Mouse (Mus musculus): ENCODE measurements around the gene Syap1.
"Not testable (repeated sequence)": the region's sequence is repeated elsewhere in the genome, so short reads cannot be mapped to it uniquely, and the experiment has no call there.

Syap1 gene

DNA sequence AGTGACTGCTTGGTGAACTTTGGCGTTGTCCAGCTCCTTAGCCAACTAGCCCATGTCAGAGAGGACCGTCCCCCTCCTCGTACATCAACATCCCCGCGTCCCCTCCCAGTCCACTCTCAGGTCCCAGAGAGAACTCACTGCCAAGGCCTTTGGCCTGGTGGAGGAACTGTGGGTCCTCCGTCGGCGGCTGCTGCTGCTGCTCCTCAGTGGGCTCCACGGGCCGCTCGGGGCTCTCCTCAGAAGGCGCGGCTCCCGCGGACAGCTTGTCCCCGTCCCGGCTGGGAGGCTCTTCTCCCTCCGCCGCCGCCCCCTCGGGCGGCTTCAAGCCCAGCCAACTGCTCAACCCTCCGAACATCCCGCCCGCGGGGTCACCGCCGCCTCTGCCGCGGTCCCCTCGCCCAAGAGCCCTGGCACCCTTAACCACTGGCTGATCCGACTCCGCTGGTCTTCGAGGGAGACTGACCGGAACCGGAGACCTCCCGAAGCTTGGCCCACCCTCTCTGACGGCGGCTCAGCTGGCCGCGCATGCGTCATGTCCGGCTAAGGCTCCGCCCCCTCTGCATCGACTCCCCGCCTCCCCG lies at the start of gene Syap1:
Gene Syap1 (minus strand): TSS at position 517 of the 581 bp plus-strand sequence.
- peak; percentile 67 for DNase-seq (ENCODE audit: low read depth, low spot score)

DNA sequence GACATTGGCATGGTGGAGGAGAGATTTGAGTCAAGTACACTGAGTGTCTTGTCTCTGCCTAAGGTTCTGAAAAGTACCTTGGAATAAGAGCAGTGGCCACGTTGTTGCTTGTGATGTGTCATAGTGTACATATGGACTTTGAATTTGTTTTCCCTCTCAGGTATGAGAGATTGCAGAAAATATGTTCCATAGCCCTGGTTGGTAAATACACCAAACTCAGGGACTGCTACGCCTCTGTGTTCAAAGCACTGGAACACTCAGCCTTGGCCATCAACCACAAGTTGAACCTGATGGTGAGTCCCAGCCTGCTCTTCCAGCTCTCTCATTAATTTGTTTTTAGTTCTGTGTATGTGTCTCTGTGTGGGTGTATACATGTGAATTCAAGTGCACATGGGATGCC lies 43.2 kb upstream of the Syap1 start:
- DNase-seq (ENCODE audit: low read depth, low spot score), result no peak

DNA sequence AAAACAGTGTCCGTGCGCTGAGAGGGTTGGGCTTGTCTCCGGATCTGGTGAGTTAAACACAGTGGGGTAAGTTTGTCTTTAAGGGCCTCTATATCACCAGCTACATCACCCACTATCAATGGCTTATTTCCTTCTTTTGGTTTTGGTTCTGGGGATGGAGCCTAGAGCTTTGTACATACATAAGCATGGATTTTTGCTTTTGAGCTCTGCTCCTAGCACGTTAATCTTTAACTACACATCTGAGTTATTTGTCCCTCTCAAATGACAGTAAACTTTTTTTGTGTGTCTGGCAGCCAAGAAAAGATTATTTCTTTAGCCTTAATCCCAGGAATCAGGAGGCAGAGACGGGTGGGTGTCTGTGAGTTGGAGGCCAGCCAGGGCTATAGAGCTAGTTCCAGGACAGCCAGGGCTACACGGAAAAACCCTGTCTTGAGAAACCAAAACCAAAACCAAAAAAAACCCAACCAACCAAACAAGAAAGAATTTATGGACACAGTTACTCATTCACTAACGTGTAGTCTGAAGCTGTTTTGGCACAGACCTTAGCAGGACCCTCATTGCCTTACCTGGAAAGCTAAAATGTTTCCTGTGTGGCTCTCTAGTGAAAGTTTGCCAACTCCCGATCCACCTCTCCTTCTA lies 33.4 kb upstream of the Syap1 start:
- DNase-seq (ENCODE audit: low read depth, low spot score), result no peak

DNA sequence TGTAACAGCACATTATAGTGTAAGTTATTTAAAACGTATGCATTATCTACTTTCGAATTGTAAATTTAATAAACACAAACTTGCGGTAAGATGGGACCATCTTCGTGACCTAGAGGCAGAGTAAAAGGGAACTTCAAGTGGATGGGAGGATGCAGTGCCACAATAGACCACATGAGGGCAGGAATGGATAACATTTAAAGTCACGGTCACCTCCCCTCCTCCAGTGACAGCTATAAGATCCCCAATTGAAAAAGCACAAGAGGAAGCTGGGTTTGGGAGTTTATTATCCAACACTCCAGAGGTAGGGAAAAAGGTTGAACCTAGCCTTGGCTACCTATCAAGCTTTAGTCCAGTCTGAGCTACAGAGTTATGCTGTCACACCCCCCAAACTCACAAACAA lies 27.4 kb upstream of the Syap1 start:
- DNase-seq (ENCODE audit: low read depth, low spot score), result no peak

DNA sequence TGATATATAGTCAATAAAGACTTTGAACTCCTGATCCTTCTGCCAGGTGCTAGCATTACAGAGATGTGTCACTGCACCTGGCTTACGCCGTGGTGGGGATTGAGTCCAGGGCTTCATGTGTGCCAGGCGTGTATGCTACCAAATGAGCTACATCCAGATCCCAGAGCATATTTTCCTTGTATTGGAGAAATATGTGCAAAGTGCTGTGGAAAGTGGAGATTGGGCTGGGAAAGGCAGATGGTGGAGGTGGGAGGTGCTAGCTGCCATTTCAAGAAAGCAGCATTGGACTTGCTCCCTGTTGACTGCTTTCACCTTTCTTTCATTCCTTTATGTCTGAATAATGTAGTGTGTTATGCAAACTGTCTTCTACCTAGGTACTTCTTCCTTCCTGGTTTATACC lies 25.4 kb upstream of the Syap1 start:
- no peak for DNase-seq (ENCODE audit: low read depth, low spot score)

DNA sequence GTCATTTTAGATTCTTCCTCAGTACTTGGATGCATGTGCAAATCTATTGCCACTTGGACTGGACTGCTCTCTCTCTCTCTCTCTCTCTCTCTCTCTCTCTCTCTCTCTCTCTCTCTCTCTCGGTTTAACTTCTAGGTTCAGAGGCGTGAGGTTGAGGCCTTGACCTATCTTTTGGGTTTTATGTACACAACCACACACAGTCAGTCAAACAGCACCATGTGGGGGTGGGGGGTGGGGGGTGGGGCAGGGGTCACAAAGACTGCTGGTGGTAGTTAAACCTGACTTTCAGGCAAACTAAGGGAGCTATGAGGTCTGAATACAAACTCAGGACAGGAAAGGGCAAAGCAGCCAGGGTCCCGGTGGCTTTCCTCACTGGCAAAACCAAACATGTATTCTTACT lies 19.3 kb upstream of the Syap1 start:
- DNase-seq (ENCODE audit: low read depth, low spot score), result no peak

DNA sequence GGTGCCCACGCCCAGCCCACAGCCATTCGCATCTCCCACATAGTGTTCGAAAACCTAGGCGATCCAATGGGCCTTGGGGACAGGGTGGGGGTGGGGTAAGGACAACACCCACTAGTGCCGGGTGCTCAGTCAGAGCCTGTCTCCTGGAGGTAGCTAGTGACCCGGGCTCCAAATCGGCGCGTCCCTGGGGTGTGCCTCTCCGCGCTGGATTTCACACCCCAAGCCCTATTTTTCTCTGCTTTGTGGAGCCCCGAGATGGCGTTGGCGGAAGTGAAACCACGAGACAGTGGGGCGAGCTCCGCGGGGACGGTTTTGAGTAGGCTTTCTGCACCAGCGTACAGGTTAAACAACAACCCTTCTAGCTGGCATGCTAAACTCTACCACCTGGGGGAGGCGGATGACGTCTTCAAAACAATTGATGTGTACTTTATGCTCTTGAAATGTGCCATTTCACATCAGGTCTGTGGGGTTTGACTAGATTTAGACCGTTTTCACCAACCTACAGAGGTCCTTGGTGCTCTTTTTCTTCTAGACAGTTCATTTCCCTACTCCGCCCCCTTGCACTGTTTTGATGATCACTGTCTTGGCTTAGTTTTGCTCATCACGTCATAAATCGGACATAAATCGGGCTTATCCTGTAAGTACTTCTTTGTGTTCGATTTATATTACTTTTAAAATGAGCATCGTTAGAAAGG lies 13.9 kb upstream of the Syap1 start:
- no peak for DNase-seq (ENCODE audit: low read depth, low spot score)

DNA sequence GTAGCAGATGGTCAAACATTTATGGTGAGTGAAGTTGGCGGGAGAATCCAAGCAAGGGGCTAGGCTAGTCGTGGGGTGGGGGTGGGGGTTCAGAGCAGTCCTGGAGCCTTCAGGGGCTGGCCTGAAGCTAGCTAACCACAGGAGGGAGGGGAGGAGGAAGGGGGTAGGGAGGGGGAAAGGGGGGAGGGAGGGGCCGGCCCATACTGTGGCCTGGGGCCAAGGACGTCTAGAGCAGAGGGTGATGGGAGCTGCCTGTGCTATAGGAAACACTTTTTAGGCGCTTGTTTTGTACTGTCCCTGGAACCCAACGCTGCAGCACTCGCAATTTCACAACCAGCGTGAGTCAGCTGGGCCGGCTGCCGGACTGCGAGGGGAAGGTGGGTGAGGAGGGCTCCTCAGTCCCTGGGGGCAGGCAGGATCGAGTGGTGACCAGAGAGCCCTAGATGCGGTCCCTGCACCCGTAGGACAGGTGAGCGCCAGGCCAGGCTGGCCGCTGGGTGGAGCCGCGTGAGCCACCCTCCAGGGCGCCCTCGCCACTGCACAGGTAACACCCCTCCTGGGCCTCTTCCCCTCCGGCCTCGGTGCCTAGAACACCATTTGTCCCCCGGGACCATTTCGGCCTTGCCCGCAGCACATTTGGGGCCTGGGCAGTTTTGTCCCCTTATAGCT lies 13.3 kb upstream of the Syap1 start:
- DNase-seq (ENCODE audit: low read depth, low spot score), result no peak

DNA sequence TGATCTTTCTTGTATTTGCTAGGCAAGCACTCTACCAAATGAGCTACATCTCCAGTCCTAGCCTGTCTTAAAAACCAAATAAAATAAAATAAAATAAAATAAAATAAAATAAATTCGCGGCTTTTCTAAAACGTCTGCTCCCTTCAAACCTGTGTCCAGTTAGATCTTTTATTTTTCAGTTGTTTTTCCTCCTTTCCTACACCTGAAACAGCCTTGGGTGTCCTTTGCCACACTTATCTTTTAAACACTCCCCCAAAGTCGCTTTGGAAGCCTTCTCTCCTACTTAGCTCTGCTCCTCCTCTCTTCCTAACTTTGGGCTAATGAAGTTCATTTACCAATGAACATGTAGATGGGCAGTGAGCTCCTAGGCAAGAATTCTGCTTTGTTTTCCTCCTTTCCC lies 12.7 kb upstream of the Syap1 start, which contains the start of gene Ctps2:
Gene Ctps2 (plus strand): TSS at position 301 of the 400 bp plus-strand sequence.
- no peak for DNase-seq (ENCODE audit: low read depth, low spot score)

DNA sequence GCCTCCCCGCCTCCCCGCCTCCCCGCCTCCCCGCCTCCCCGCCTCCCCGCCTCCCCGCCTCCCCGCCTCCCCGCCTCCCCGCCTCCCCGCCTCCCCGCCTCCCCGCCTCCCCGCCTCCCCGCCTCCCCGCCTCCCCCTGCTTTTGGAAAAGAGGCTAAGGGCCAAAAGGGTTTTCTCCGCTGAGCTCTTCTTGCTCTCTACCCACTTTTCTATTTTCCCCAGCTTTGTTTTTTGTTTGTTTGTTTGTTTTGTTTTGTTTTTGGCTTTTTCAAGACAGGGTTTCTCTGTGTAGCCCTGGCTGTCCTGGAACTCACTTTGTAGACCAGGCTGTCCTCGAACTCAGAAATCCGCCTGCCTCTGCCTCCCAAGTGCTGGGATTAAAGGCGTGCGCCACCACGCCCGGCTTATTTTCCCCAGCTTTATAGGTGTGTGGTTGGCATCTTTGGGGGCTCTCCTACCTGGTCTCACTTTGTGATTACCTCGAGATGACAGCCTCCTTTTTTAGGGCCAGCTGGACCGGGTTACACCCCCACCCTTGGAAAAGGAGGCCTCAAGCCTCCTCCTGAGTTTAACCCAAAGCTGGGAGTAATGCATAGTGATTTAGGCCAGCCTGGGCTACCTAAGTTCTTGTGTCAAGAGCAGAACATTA lies 452 bp upstream of the Syap1 start:
- not testable (repeated sequence) for DNase-seq (ENCODE audit: low read depth, low spot score)

DNA sequence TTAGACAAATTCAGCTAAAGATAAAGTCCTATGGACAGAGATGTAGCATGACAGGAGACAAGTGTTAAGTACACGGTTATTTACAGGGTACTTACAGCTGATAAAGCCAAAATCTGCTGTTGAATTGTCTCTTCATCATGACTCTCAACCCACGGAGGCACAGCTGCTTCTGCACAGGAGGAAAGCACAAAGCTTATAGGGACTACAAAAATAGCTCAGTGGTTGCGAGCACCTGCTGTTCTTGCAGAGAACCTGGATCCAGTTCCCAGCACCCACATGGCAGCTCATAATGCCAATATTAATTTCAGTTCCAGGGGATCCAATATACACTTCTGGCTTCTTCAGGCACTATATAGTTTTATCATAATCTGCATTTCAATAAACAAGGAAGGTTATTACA lies 10.0 kb downstream of the Syap1 start:
- DNase-seq (ENCODE audit: low read depth, low spot score), result no peak

DNA sequence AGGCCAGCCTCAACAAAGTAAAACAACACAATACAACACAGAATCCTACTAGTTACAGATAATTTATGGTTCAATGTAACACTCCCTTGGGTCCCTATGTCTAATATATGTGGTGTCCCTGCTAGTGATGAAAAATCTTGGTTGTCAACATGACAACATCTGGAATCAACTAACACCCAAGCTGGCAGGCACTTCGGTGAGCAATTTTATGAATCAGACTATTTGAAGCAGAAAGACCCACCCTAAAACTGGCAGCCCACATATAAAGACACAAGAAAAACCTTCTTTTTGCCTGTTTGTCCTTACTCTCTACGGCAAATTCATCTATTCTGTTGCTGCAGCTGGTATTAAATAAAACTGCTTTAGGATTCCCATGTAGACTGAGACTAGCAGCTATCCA lies 14.5 kb downstream of the Syap1 start:
- no peak for DNase-seq (ENCODE audit: low read depth, low spot score)

DNA sequence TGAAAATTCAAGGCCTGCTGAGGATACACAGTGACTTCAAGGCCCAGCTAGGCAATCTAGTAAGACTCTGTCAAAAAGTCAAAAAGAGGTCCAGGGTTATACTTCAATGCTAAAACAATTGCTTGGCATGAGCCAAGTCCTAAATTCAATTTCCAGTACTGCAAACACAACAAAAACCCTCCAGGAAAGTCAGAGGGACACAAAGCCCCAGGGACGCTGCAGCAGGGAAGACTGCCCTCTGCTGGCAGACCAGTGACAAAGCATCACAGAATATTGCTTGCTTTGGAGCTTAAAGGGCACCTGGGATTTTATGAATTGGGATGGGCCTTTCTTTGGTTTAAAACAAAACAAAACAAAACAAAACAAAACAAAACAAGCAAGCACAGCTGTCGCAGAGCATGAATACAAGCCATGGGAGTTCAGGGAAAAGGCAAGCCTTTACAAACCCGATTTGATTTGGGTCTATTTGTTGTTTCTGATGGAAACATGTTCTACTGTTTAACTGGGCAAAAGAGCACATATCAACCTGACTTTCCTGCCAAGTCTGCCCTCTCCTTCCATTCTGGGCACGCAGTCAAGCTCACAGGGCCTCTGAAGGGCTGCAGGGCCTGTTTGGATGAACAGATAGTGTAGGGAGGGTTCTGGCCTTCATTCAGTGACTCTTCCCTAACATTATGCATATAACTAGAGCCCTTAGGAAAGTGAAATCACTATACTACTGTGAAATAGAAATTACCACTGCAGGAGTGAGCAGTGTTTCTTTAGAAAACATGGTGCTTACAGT lies 16.3 kb downstream of the Syap1 start:
- DNase-seq (ENCODE audit: low read depth, low spot score), result no peak

DNA sequence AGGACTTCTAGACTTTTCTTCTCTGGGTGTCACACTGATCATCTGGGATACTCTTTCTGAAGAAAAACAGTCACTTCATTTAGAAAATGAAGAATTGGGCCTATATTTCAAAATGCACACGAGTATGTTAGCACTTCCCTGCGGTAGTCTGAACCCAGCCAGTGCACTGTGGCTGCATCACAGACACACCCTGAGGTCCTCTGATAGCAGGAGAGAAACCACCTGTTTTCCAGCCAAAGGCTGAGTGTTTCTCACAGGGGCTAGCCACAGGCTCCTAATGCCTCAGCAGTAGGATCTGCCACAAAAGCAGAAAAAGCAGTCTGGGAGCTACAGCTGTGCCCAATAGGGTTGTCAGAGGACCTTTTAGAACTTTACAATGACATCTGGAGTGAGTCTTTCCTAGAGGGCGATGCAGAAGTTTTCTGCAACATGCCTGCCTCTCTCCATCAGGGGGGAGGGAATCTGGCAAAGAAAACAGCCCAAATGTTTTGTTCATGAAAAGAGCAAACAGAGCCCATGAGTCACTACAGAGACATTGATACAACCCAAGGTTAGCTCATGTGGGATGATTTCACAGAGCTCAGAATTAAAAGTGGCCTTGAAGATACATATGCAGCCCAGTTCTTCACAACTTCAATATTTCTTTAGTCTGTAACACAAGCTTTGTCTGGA lies 19.8 kb downstream of the Syap1 start:
- no peak for DNase-seq (ENCODE audit: low read depth, low spot score)

DNA sequence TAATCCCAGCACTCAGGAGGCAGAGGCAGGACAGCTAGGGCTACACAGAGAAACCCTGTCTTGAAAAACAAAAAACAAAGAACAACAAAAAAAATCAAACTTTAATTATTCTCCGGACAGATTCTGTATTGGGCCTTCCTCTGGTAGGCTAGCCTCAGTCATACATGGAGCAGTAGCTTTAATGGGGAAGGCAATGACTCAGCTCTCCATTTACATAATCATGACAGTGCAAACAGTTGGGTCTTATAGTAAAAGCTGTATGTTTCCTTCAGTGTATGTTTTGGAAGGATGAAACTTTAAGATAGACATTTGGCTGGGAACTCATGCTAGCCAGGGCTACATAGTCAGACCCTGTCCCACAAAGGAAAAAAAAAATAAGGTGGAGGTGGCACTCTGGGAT lies 39.6 kb downstream of the Syap1 start:
- DNase-seq (ENCODE audit: low read depth, low spot score), result no peak

DNA sequence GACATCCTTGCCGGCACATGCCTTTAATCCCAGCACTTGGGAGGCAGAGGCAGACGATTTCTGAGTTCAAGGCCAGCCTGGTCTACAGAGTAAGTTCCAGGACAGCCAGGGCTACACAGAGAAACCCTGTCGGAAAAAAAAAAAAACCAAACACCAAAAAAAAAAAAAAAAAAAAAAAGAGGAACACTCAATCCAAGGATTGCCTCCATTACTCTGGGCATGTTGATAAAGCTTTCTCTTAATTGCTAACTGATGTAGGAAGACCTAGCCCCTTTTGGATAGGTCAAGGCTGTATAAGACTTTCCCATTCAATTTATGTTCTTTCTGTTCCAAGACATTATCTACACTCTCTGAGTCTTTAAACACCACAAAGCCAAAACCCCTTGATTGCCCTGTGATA lies 42.7 kb downstream of the Syap1 start:
- no peak for DNase-seq (ENCODE audit: low read depth, low spot score)

DNA sequence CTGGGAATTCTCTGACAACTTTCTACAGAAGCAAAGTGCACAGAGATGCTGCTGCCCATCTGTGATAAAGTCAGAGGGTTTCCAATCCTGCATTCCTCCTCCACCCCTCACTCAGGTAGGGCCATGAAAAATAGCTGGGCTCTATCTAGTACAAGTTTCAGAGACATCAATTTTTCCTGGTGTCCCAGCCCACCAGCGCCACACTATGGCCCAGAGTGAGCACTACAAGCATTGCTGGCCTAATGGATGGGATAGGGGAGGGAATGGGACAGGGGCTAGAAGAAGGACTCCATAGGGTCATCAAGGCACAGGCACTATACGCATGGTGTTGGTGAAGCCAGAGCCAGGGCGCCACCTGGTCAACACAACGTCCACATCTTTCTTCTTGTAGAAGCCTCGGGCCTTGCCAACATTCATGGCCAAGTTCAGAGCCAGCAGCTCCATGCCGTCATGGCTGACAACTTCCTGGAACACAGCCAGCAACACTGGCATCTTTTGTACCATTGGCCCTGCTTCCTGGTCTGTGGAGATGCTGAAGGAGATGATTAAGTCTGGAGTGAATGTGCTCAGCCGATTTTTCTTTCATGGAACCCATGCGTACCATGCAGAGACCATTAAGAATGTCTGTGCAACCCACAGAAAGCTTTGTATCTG lies 43.7 kb downstream of the Syap1 start:
- no peak for DNase-seq (ENCODE audit: low read depth, low spot score)

DNA sequence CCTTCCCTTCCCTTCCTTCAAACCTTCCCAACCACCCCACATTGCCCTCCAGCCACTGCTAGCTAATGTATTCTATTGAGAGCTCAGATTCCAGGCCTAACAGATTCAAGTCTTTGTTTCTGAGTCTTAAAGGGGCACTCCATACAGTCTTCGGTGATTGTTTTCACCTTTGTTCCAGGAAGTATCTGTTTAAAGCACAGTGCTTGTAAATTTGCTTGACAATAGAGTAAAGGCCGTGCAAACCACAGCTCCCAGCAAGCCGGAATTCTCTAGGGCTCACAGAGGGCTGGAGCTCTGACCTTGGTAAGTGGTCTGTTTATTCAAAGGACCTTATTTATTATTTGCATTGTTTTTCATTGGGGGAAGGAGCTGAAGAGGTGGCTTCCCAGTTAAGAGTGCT lies 56.1 kb downstream of the Syap1 start:
- no peak for DNase-seq (ENCODE audit: low read depth, low spot score)

DNA sequence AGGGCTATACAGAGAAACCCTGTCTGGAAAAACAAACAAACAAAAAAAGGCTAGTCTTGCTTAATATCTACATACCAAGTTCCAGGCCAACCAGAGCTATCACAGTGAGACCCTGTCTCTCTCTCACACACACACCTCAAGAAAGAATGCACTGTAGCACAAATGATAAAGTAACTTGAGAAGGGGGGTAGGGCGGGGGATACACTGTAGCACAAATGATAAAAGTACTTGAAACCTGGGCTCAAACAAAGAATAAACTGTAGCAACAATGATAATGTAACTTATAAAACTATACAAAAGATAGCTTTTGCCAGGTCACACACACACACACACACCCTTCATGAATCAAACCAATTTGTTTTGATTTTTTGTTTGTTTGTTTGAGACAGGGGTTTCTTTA lies 56.7 kb downstream of the Syap1 start:
- DNase-seq (ENCODE audit: low read depth, low spot score), result no peak

DNA sequence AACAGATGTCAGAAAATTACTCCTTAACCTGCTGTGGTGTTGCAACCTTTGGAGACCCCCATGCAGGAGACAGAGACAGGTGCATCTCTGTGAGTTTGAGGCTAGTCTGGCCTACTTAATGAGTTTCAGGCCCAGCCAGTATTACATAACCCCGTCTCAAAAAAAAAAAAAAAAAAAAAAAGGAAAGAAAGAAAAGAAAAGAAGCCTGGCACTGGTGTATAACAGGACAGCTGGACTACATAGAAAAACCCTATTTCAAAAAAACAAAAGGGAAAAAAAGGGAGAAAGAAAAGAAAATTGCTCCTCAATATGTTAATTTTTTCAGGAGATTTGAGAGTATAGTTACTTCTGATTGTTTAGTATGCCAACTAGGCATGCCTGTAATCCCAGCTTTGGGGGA lies 57.2 kb downstream of the Syap1 start:
- no peak for DNase-seq (ENCODE audit: low read depth, low spot score)

Measured in c-Kit-negative CD71-positive TER-119-positive erythroid progenitor cells, embryonic 14.5 days (primary cell).